Mouse (Mus musculus) MEL (cell line): Measurements from ENCODE around the gene Flg.

Experiments
- CHD1 ChIP-seq: IDR thresholded peaks from 2 replicates; pipeline ENCODE4 v1.6.1; 2012; ENCODE audit warnings: low read depth, mild to moderate bottlenecking, inconsistent platforms, low read length, improper control_type of control experiment
- CHD2 ChIP-seq: IDR thresholded peaks from 2 replicates; pipeline ENCODE4 v1.6.1; 2011; ENCODE audit warnings: low read length, improper control_type of control experiment
- CTCF ChIP-seq, 3 experiments: IDR thresholded peaks in 2 of 3; conservative IDR thresholded peaks in 1 of 3; 2 replicates each; pipeline ENCODE4 v1.5.1; 2011 to 2012; ENCODE audit warnings: low read length in 3 of 3, low read depth in 2 of 3, mild to moderate bottlenecking in 2 of 3, improper control_type of control experiment in 1 of 3, inconsistent platforms in 1 of 3, mixed read lengths in 1 of 3, moderate library complexity in 1 of 3; ENCODE audit not compliant: control insufficient read depth in 1 of 3, insufficient read depth in 1 of 3, poor library complexity in 1 of 3, severe bottlenecking in 1 of 3
- EP300 ChIP-seq, 2 experiments: IDR thresholded peaks; 2 replicates each; pipeline ENCODE4 v1.6.1; 2011; ENCODE audit warnings: improper control_type of control experiment in 2 of 2, low read length in 2 of 2, low read depth in 1 of 2, mild to moderate bottlenecking in 1 of 2
- KAT2A ChIP-seq: conservative IDR thresholded peaks from 2 replicates; pipeline ENCODE4 v1.6.1; 2012; ENCODE audit warnings: low read depth, low read length, improper control_type of control experiment, inconsistent platforms
- MAFK ChIP-seq: IDR thresholded peaks from 2 replicates; pipeline ENCODE4 v1.6.1; 2011; ENCODE audit warnings: low read depth, mild to moderate bottlenecking, low read length, improper control_type of control experiment, borderline replicate concordance
- NELFE ChIP-seq: IDR thresholded peaks from 2 replicates; pipeline ENCODE4 v1.6.1; 2011; ENCODE audit warnings: low read depth, low read length, improper control_type of control experiment
- POLR2A ChIP-seq, 2 experiments: IDR thresholded peaks; 2 replicates each; pipeline ENCODE4 v1.6.1; 2011 to 2012; ENCODE audit warnings: low read length in 2 of 2, mild to moderate bottlenecking in 2 of 2, control low read depth in 1 of 2, improper control_type of control experiment in 1 of 2, low read depth in 1 of 2, moderate library complexity in 1 of 2; ENCODE audit not compliant: control insufficient read depth in 1 of 2, insufficient read depth in 1 of 2, poor library complexity in 1 of 2
- UBTF ChIP-seq: IDR thresholded peaks from 2 replicates; pipeline ENCODE4 v1.6.1; 2012; ENCODE audit warnings: low read depth, mild to moderate bottlenecking, inconsistent platforms, low read length, improper control_type of control experiment, moderate library complexity, borderline replicate concordance; ENCODE audit not compliant: insufficient read depth

GRCm38 (mm10) chr3:93273223-93273622 is at the start of gene Flg:
- TF ChIP-seq EP300 (IDR thresholded peaks at IDR 0.05; ENCODE audit: low read depth in 1 of 2, low read length in 2 of 2), result no peak
- no peak for TF ChIP-seq CTCF (IDR thresholded peaks at IDR 0.05 in 2 of 3, conservative IDR thresholded peaks at IDR 0.05 in 1 of 3; ENCODE audit: control insufficient read depth in 1 of 3, insufficient read depth in 1 of 3, low read depth in 2 of 3, low read length in 3 of 3, poor library complexity in 1 of 3, severe bottlenecking in 1 of 3)
- TF ChIP-seq POLR2A (IDR thresholded peaks at IDR 0.05; ENCODE audit: control insufficient read depth in 1 of 2, insufficient read depth in 1 of 2, low read depth in 1 of 2, low read length in 2 of 2, poor library complexity in 1 of 2), result no peak
- TF ChIP-seq MAFK, result no peak
- no peak for TF ChIP-seq CHD2
- no peak for TF ChIP-seq UBTF
- TF ChIP-seq CHD1, result no peak
- TF ChIP-seq NELFE, result no peak
- TF ChIP-seq KAT2A, result no peak
